Mouse (Mus musculus) CD8-positive naive resting alpha-beta T cell, adult 2 months (primary cell): ENCODE results near the gene Gm10358.
"Not testable (repeated sequence)": the region's sequence is repeated elsewhere in the genome, so short reads cannot be mapped to it uniquely, and the experiment has no call there.

Experiments
- DNase-seq, 2 experiments: peaks; one replicate each; pipeline ENCODE4 v3.0.0; 2022; ENCODE audit warnings: low read depth in 2 of 2, low spot score in 2 of 2

Gm10358 gene

DNA sequence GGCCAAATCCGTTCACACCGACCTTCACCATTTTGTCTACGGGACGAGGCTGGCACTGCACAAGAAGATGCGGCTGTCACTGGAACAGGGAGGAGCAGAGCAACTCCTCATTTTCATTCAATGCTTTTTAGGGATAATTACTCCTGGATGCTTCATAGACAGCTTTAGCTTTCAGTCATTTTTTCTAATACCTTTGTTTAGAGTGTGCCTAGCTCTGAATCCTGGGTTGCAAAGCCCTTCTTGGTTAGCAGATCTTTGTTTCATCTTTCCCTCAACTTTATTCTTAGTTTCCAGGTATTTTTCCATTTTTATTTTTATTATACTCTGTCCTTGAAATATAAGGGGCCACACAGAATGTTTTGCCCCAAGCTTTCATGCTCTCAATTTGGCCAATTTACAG, at the start of gene Gm10358:
TSS of gene Gm10358 (minus strand) at position 101 of the 400 bp plus-strand sequence.
- no peak for DNase-seq

- DNase-seq, result no peak
These were observed 42.0 kb upstream of the Gm10358 start, which contains the start of gene Iqcm for GRCm38 (mm10) chr8:75448394-75448793. Gene Iqcm, plus strand, starts transcription at chr8:75448694.

DNA sequence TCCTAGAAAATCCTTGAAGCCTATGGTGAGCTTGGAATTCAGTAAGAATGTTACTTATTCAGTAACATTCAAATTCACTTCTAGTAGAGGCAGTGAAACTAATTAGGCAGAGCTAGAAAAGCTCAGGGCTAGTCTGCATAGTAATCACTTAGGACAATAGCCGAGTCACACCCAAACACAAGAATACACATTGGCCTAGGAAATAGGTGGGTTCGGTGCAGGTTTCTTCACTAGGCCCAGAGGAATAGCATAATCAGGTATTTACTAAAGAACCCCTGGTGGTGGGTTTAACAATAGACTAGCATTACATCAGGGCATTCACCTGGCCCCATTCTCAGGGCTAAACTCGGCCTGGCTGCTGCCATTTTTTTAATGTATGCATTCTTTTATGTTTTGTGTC, 9.3 kb upstream of the Gm10358 start:
- DNase-seq, result not testable (repeated sequence)

DNA sequence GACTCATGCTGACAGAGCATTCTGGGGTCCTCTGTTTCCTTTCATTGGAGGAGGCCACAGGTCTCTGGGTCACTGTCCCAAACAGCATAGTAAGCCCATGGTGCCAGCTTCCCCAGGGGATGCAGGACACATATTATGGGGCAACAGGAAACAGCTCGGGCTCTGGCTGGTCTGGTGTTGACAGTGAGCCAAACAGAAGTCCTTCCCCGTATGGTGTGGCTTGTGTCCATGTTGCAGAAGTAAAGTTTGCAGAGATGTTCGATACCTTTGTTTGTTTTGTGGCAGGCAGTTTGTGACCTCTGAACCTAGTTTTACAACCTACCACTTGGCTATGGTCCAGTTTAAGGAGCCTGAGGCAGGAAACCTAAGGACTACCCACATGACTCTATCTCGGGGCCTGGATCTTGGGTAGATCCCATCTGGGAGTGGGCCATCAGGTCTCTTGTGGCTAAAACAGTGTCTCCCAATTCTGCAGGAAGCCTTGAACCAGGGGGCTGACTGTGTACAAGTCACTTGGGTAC, 21.6 kb downstream of the Gm10358 start:
- DNase-seq, result no peak

- no peak for DNase-seq
These were observed 30.8 kb downstream of the Gm10358 start for GRCm38 (mm10) chr8:75375530-75376123.

DNA sequence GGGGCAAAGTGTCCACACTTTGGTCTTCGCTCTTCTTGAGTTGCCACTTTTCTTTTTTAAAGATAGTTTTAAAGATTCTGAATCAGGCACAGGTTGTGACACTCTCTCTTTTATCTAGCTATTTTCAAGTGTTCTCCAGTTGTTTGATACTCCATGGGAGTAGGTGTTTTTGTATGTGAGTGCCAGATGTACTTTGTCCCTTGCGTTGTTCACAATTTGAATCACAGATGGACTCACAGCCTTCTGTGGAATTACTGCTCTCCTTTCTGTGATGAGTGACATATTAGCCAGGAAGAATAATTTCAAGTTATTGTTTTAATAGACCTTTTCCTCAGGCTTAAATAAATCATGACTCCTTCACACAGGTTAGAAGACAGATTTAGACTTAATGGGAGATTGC, 34.4 kb downstream of the Gm10358 start:
- no peak for DNase-seq
